Mouse (Mus musculus) G1E (cell line): ENCODE measurements at regions not wholly inside any gene's neighbourhood (a gene's known extent, or its start where the extent isn't known, plus 50 kb on each side); places are given as distances from the start of the nearest gene placed in this dataset.

Experiments used
- CTCF ChIP-seq: IDR thresholded peaks from 2 replicates; pipeline ENCODE4 v1.5.1; 2012; ENCODE audit warnings: low read depth, low read length, inconsistent platforms, mixed read lengths
- POLR2AphosphoS5 ChIP-seq: IDR thresholded peaks from 2 replicates; pipeline ENCODE4 v1.6.1; 2012; ENCODE audit warnings: low read depth, low read length, inconsistent platforms; ENCODE audit not compliant: insufficient replicate concordance

DNA sequence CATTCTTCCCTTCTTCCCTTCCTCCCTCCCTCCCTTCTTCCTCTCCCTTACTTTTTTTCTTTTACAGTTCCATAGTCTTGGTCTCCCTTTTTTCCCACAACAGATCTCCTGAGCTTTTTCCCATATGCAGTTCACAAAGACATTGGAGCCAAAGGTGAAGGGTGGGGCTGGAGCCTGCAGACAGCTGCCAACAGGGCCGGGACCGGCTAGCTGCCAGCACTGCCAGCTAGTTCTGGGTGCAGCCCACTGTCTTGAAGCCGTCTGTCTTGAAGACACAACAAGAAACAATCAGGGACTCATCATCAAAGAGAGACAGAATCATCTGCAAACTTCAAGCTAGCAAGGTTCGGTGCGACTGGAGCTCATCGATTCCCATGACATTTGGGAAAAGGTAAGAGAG, 588.9 kb upstream of the Pitx2 start:
- TF ChIP-seq CTCF (no peak), POLR2AphosphoS5 (no peak)
